Mouse (Mus musculus) heart, adult 18-20 months (tissue): ENCODE results near the gene Rerg. TPM values are rescaled to one million over a fixed set of nuclear protein-coding genes. Genes with fewer than 3 reads are reported as not detected.
A peak's percentile ranks its signal among the peaks of the same experiment; 100 is the strongest.

Experiments
- DNase-seq, 2 experiments: peaks; one replicate each; pipeline ENCODE4 v3.0.0; 2021 to 2022; ENCODE audit warnings: mixed read lengths in 1 of 2
- total RNA-seq, 2 experiments: library from RNA; stranded (reverse); gene quantifications; 2 replicates each; pipeline ENCODE4 v1.2.3; 2021

Rerg gene
- total RNA-seq, 2 experiments from 2014 or later = 3.1 to 3.8 TPM

- DNase-seq = no peak
Measured at GRCm38 (mm10) chr6:137126861-137127260, 43.4 kb downstream of the Rerg start.

- no peak for DNase-seq
Measured at GRCm38 (mm10) chr6:137126224-137126623, 44.1 kb downstream of the Rerg start.

GRCm38 (mm10) chr6:137125433-137125832 lies 44.9 kb downstream of the Rerg start:
- no peak for DNase-seq

GRCm38 (mm10) chr6:137125006-137125405 lies 45.3 kb downstream of the Rerg start:
- no peak for DNase-seq

GRCm38 (mm10) chr6:137116849-137117473 lies 53.3 kb downstream of the Rerg start:
- no peak for DNase-seq

GRCm38 (mm10) chr6:137114859-137115258 lies 55.4 kb downstream of the Rerg start:
- no peak for DNase-seq

GRCm38 (mm10) chr6:137111266-137111813 lies 59.0 kb downstream of the Rerg start:
- no peak for DNase-seq

- peak in 1 of 2 experiments; percentile 44 for DNase-seq
Measured at GRCm38 (mm10) chr6:137110778-137111174, 59.5 kb downstream of the Rerg start.

GRCm38 (mm10) chr6:137109811-137110777 lies 60.2 kb downstream of the Rerg start:
- DNase-seq = peak; percentile 21 to 40

GRCm38 (mm10) chr6:137105285-137105684 lies 65.0 kb downstream of the Rerg start:
- no peak for DNase-seq

GRCm38 (mm10) chr6:137102662-137103179 lies 67.6 kb downstream of the Rerg start:
- DNase-seq = no peak

- DNase-seq = no peak
Measured at GRCm38 (mm10) chr6:137101886-137102661, 68.2 kb downstream of the Rerg start.

GRCm38 (mm10) chr6:137100259-137100658 lies 70.0 kb downstream of the Rerg start:
- DNase-seq = no peak

- DNase-seq = peak; percentile 34 to 73
Measured at GRCm38 (mm10) chr6:137098232-137099191, 71.8 kb downstream of the Rerg start.

GRCm38 (mm10) chr6:137094475-137094874 lies 75.8 kb downstream of the Rerg start:
- DNase-seq = no peak

- DNase-seq = no peak
Measured at GRCm38 (mm10) chr6:137088469-137088868, 81.8 kb downstream of the Rerg start.

- no peak for DNase-seq
Measured at GRCm38 (mm10) chr6:137087956-137088355, 82.3 kb downstream of the Rerg start.

- no peak for DNase-seq
Measured at GRCm38 (mm10) chr6:137087470-137087869, 82.8 kb downstream of the Rerg start.

GRCm38 (mm10) chr6:137079701-137080100 lies 90.6 kb downstream of the Rerg start:
- no peak for DNase-seq

- no peak for DNase-seq
Measured at GRCm38 (mm10) chr6:137076731-137077130, 93.6 kb downstream of the Rerg start.

- DNase-seq = no peak
Measured at GRCm38 (mm10) chr6:137076225-137076624, 94.1 kb downstream of the Rerg start.
